Mouse (Mus musculus): ENCODE data around the gene Sipa1. TPM values are rescaled to one million over a fixed set of nuclear protein-coding genes. Genes with fewer than 3 reads are reported as not detected.

Sipa1 gene
- 565 to 597 TPM (median 588 TPM) in 4 replicates for total RNA-seq (2023)

GRCm38 (mm10) chr19:5662981-5663913 is at the start of gene Sipa1:
TSS of gene Sipa1 (minus strand) at chr19:5663707.

GRCm38 (mm10) chr19:5704163-5704800 is 40.8 kb upstream of the Sipa1 start, which contains the start of gene Kcnk7:
TSS of gene Kcnk7 (plus strand) at chr19:5704367.

GRCm38 (mm10) chr19:5688200-5689087 is 24.9 kb upstream of the Sipa1 start, which contains the start of the genes Map3k11 and Pcnx3:
TSS of gene Map3k11 (plus strand) at chr19:5688742.
TSS of gene Pcnx3 (minus strand) at chr19:5688908.

DNA sequence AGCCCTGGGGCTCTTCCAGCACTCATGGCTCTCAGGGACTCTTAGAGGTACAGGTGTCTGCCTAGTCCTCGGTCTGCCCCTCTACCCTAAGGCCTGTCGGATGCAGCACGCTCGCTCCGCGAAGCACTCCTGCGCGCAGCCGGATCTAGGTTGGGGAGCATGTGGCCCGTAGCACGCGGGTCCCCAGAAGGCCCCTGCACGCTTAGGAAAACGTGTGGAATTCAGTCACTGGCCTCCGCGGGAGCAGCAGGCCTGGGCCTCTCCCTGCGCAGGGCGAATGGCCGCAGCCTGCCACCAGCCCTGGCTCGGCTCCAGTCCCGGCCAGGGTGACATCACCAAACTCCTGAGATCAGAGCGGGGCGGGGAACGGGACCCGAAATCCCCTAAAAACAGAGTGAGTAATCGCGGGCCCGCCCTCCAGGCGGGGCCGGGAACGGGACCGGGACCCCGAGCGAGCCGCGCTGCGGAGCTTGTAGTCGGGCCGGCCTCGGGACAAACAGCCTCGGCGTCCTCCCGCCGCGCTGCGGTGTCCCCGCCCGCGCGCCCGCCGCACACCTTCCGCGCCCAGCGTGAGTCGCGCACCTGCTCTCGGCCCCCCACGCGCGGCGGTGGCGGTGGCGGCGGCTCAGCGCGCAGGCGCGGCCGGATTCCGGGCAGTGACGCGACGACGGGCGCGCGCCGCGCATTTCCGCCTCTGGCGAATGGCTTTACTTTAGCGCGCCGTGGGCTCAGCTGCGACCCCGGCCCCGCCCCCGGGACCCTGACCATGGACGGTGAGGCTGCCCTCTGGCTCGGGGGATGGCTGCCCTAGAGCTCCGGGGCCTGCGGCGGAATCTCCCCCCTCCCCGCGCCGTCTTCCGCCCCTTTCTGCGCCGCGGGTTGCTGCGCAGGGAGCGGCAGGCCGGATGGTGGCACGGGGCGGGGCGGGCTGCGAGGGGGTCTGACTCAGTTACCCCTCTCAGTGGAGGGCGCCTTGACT is 26.1 kb downstream of the Sipa1 start, which contains the start of gene Rela:
Gene Rela, plus strand, starts transcription at position 415 of the 979 bp plus-strand sequence.

DNA sequence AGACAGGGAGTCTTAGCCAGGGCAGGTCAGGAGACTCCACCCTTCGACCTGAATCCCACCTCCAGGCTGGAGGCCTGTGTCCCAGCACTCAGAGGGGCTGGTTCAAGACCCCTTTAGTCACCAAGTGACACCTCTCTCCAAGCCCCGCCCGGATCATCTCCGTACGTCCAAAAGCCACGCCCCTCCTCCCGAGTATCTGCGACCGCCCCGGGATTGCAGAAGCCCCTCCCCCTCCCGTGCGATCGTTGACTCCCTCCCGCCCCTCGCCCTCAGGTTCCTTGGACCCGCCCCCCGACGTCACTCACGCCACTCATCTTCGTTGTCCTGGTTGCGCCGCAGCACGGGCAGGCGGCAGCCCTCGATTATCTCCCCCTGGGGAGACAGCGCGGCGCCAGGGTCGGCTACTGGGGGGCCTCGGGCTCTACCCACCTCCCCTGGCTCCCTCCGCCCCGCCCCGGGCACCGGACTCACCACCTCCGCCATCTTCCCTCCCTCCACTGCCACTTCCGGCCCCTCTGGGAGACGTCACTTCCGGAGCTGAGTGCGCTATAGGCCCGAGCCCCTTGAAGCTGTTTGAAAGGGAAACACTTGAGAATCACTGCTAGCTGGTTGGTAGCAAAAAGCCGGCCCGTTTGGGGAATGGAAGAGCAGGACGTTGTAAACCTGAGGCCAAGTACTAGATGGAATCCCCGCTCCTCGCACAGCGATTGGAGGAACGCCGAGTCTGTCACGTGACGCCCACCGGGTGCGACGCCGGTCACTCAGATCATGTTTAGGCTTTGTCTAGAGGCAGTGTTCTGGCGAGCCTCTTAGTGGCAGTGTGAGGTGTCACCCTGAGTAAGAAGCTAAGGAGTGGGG is 53.7 kb downstream of the Sipa1 start, which contains the start of gene Kat5:
Gene Kat5, minus strand, starts transcription at position 691 of the 858 bp plus-strand sequence.

DNA sequence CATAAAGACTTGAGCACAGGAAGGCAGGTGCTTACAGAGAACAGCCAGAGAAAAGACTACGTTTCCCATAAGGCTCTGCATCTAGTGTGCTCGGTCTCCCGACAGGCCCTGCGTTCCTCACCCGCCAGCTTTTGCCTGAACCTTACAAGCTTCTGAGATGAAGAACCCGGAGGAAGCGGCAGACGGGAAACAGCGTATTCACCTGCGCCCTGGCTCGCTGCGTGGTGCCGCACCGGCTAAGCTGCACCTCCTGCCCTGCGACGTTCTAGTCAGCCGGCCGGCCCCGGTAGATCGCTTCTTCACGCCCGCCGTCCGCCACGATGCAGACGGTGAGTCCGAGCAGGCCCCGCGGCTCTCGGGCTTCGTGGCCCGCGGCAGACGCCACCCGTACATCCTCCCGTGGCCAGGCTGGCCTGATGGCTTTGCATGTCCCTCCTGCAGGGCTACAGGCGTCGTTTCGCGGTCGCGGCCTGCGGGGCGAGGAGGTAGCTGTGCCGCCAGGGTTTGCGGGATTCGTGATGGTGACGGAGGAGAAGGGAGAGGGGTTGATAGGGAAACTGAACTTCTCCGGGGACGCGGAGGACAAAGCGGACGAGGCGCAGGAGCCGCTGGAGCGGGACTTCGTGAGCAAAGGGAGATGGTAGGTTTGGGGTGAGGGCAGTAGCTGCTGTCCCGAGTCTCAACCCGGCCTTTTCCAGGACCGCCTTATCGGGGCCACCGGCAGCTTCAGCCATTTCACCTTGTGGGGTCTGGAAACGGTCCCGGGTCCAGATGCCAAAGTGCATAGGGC is 61.6 kb downstream of the Sipa1 start, which contains the start of gene Rnaseh2c:
Gene Rnaseh2c, plus strand, starts transcription at position 122 of the 790 bp plus-strand sequence.

Other genes starting within 250 kb of the Sipa1 start
- gene Drap1, start 238.7 kb downstream of the Sipa1 start, total RNA-seq (2023) = 152 to 183 TPM (median 166 TPM) in 4 replicates
- gene AI837181, start 238.6 kb downstream of the Sipa1 start, total RNA-seq (2023) = 48.5 to 56.8 TPM (median 51.1 TPM) in 4 replicates
- gene Fosl1, start 216.2 kb downstream of the Sipa1 start, total RNA-seq (2023) = 0.41 to 2.4 TPM (median 1.2 TPM) in 4 replicates
- 2.5 to 3.4 TPM (median 2.8 TPM) in 4 replicates for gene Ccdc85b, start 205.8 kb downstream of the Sipa1 start, total RNA-seq (2023)
- gene Fibp, start 203.1 kb downstream of the Sipa1 start, total RNA-seq (2023) = 71.4 to 110 TPM (median 105 TPM) in 4 replicates
- 0.92 to 2.5 TPM (median 1.4 TPM) in 4 replicates for gene Ctsw, start 195.2 kb downstream of the Sipa1 start, total RNA-seq (2023)
- not detected in 4 replicates for gene Efemp2, start 189.8 kb downstream of the Sipa1 start, total RNA-seq (2023)
- gene Mus81, start 175.3 kb downstream of the Sipa1 start, total RNA-seq (2023) = 29.5 to 38.4 TPM (median 36.3 TPM) in 4 replicates
- gene Cfl1, start 173.3 kb downstream of the Sipa1 start, total RNA-seq (2023) = 1,244 to 1,311 TPM (median 1,302 TPM) in 4 replicates
- 1.6 to 3.8 TPM (median 2.1 TPM) in 4 replicates for gene 1700020D05Rik, start 159.9 kb downstream of the Sipa1 start, total RNA-seq (2023)
- 9.1 to 11.3 TPM (median 9.6 TPM) in 4 replicates for gene Snx32, start 153.2 kb downstream of the Sipa1 start, total RNA-seq (2023)
- not detected in 4 replicates for gene Ovol1, start 103.1 kb downstream of the Sipa1 start, total RNA-seq (2023)
- 15.4 to 17.9 TPM (median 15.7 TPM) in 4 replicates for gene Ap5b1, start 95.7 kb downstream of the Sipa1 start, total RNA-seq (2023)
- gene Rnaseh2c, start 61.8 kb downstream of the Sipa1 start, total RNA-seq (2023) = 75.8 to 104 TPM (median 94.4 TPM) in 4 replicates
- 102 to 119 TPM (median 114 TPM) in 4 replicates for gene Kat5, start 53.5 kb downstream of the Sipa1 start, total RNA-seq (2023)
- 140 to 161 TPM (median 148 TPM) in 4 replicates for gene Rela, start 26.2 kb downstream of the Sipa1 start, total RNA-seq (2023)
- 55.2 to 63.2 TPM (median 57.8 TPM) in 4 replicates for gene Map3k11, start 25.0 kb upstream of the Sipa1 start, total RNA-seq (2023)
- 193 to 226 TPM (median 206 TPM) in 4 replicates for gene Pcnx3, start 25.2 kb upstream of the Sipa1 start, total RNA-seq (2023)
- not detected in 4 replicates for gene Kcnk7, start 40.7 kb upstream of the Sipa1 start, total RNA-seq (2023)
- 50.4 to 54.6 TPM (median 51.6 TPM) in 4 replicates for gene Ehbp1l1, start 62.6 kb upstream of the Sipa1 start, total RNA-seq (2023)
- gene Fam89b, start 65.9 kb upstream of the Sipa1 start, total RNA-seq (2023) = 18.2 to 22.6 TPM (median 21.3 TPM) in 4 replicates
- gene Ltbp3, start 77.2 kb upstream of the Sipa1 start, total RNA-seq (2023) = not detected in 4 replicates
- 78.0 to 85.4 TPM (median 79.7 TPM) in 4 replicates for gene Scyl1, start 107.7 kb upstream of the Sipa1 start, total RNA-seq (2023)
- gene Frmd8, start 211.6 kb upstream of the Sipa1 start, total RNA-seq (2023) = 33.0 to 43.6 TPM (median 39.5 TPM) in 4 replicates
- gene Slc25a45, start 214.1 kb upstream of the Sipa1 start, total RNA-seq (2023) = 17.1 to 24.8 TPM (median 22.9 TPM) in 4 replicates
- 1.8 to 2.4 TPM (median 2.4 TPM) in 4 replicates for gene Tigd3, start 230.4 kb upstream of the Sipa1 start, total RNA-seq (2023)
- gene Dpf2, start 249.3 kb upstream of the Sipa1 start, total RNA-seq (2023) = 146 to 167 TPM (median 148 TPM) in 4 replicates